ENCODE assay signal across 10 mouse cellular contexts in the genomic region with DNA sequence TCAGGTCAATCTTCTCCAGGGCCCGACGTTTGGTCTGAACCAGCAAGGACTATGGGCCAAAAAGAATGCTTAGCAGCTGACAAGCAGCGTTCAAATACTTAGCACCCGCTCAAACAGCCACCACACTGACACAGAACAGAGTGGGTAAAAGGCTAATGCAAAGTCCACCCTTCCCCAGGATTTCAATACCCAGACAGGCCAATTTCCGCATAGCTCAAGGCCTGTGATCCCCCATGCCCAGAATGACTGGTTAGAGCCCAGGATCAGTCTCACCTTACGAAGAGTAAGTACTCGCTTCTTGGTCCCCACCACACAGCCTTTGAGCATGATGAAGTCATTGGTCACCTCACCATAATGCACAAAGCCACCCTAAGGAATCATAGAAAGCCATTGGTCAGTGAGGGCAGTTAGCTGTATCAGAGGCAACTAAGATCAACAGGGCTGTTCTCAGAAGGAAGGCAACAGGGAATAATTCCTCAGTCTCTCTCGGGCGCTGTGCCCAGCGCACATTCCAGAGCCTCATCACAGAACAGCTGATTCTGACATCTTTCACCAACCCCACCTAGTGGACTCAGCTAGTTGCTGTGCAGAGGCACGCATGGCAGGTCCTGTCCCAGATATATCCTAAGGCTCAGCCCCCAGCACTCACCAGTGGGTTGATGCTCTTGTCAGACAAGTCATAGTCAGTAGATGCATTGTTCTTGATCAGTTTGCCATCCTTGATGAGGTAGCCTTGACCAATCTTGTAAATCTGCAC. TPM values are rescaled to one million over a fixed set of nuclear protein-coding genes. Genes with fewer than 3 reads are reported as not detected.
DNase-seq lines count a peak whose midpoint lies in the region; ATAC-seq and TF ChIP-seq lines count a peak whose summit lies in the region.
"Had no signal": no experiment of that assay in that cellular context is flagged by ENCODE, and none has a peak within 500 bp of the region (broad histone marks: within the 10 kb centered on the region; RNA-seq: fewer than 3 reads in every experiment).

No protein-coding gene starts in this region.

- no peaks in the 10 kb centered on the region for H3K27me3 ChIP-seq in kidney, adult 2 months (replicated peaks; ENCODE audit: control insufficient read depth, insufficient read depth, low read length)
- no peaks in the 10 kb centered on the region for H3K27me3 ChIP-seq in kidney, embryonic 14.5 days (ENCODE audit: control insufficient read depth, insufficient read depth, low read length)
- H3K27me3 ChIP-seq in CH12.LX (replicated peaks), result no peaks in the 10 kb centered on the region
- H3K27me3 ChIP-seq: midbrain, embryonic 15.5 days had no signal

- peaks cover 6% of the 10 kb centered on the region; the same call in 1 of the 2 replicates for H3K36me3 ChIP-seq in kidney, adult 2 months (ENCODE audit: control insufficient read depth, insufficient read depth, low read length)
- H3K36me3 ChIP-seq in kidney, embryonic 14.5 days (ENCODE audit: control insufficient read depth, insufficient read depth, low read length), result peaks cover 56% of the 10 kb centered on the region
- peaks cover 58 to 59% of the 10 kb centered on the region in 2 experiments for H3K36me3 ChIP-seq in CH12.LX (replicated peaks in 1 of 2; ENCODE audit: control insufficient read depth in 1 of 2, insufficient read depth in 1 of 2, low read length in 1 of 2)

- no peak for TF ChIP-seq EP300 in CH12.LX (IDR thresholded peaks at IDR 0.05; ENCODE audit: low read length)

- ATAC-seq in kidney, embryonic 14.5 days (ENCODE audit: low FRiP score, low TSS enrichment), result no peak
- ATAC-seq: midbrain, embryonic 15.5 days had no signal

- no peak overlapping the region for H3K9ac ChIP-seq in kidney, embryonic 14.5 days (ENCODE audit: low read depth, low read length)
- H3K9ac ChIP-seq in CH12.LX (ENCODE audit: insufficient read depth, low read depth), result no peak overlapping the region
- H3K9ac ChIP-seq: midbrain, embryonic 15.5 days had no signal

- no peak for TF ChIP-seq RAD21 in CH12.LX (IDR thresholded peaks at IDR 0.05; ENCODE audit: low read depth, low read length)

- peaks cover 35% of the 10 kb centered on the region for H3K79me2 ChIP-seq in CH12.LX (replicated peaks; ENCODE audit: control insufficient read depth, extremely low read depth, insufficient read depth, poor library complexity, severe bottlenecking)

- no peak overlapping the region for H3K27ac ChIP-seq in kidney, adult 2 months (ENCODE audit: insufficient read depth, low read depth, low read length)
- H3K27ac ChIP-seq in kidney, embryonic 14.5 days (ENCODE audit: low read depth, low read length), result no peak overlapping the region
- H3K27ac ChIP-seq in CH12.LX (ENCODE audit: insufficient read depth, low read depth), result no peak overlapping the region
- H3K27ac ChIP-seq: midbrain, embryonic 15.5 days had no signal

- DNase-seq in cerebellum, adult 9-11 months, result peak; percentile 31
- no peak for DNase-seq in cerebellum, postnatal 4 days (ENCODE audit: low spot score in 2 of 2)
- peak; percentile 53 for DNase-seq in kidney, adult 2 months
- DNase-seq in CH12.LX (ENCODE audit: extremely low read depth), result no peak
- peak; percentile 36 for DNase-seq in induced T-regulatory cell, adult 2 months (ENCODE audit: low read depth)
- no peak for DNase-seq in ovary, postnatal 14 days (ENCODE audit: low spot score)
- DNase-seq in gastrocnemius, postnatal 25 days, result no peak
- DNase-seq: gastrocnemius, postnatal 10 days had no signal

- WGBS in kidney, adult 2 months, result 57% methylated on average over 11 of the region's 11 CpGs
- WGBS in kidney, embryonic 14.5 days, result 76% methylated on average over 11 of the region's 11 CpGs

- no peak overlapping the region for H3K4me2 ChIP-seq in kidney, embryonic 14.5 days (replicated peaks; ENCODE audit: low read depth, low read length)
- peak overlapping the region; percentile 42; the same call in 1 of the 2 replicates for H3K4me2 ChIP-seq in CH12.LX (ENCODE audit: insufficient read depth, low read depth, poor library complexity, severe bottlenecking)
- H3K4me2 ChIP-seq: midbrain, embryonic 15.5 days had no signal

- H3K4me1 ChIP-seq in kidney, adult 2 months (ENCODE audit: control insufficient read depth, insufficient read depth, low read length), result peaks cover 9% of the 10 kb centered on the region; the same call in 1 of the 2 replicates
- peaks cover 14% of the 10 kb centered on the region; the same call in 1 of the 2 replicates for H3K4me1 ChIP-seq in kidney, embryonic 14.5 days (ENCODE audit: control insufficient read depth, insufficient read depth, low read length)
- peaks cover 11 to 49% of the 10 kb centered on the region in 2 experiments for H3K4me1 ChIP-seq in CH12.LX (ENCODE audit: control insufficient read depth in 1 of 2, insufficient read depth in 2 of 2)

- dilution Hi-C loops in CH12.LX (cut with MboI; ENCODE audit: extremely low pct_ligation_motif_present, extremely low pct_unique_long_range_greater_than_20kb, low sequenced_read_pairs), result no loop called here

- H3K4me3 ChIP-seq in kidney, adult 2 months (ENCODE audit: insufficient read depth, low read depth, low read length), result no peak overlapping the region
- H3K4me3 ChIP-seq in kidney, embryonic 14.5 days (ENCODE audit: low read length), result no peak overlapping the region
- H3K4me3 ChIP-seq in CH12.LX (replicated peaks in 1 of 3; ENCODE audit: low read depth in 2 of 3, low read length in 2 of 3, poor library complexity in 1 of 3), result peak overlapping the region in 1 of 3 experiments; percentile 38
- H3K4me3 ChIP-seq: midbrain, embryonic 15.5 days had no signal

- in situ Hi-C loops in CH12.LX (cut with MboI; ENCODE audit: low pct_ligation_motif_present, low pct_unique_long_range_greater_than_20kb, low sequenced_read_pairs), result loop anchor here (5.0 kb wide), 1 partner anchor 126 kb away; no protein-coding TSS in a partner anchor

- peak; percentile 30; the same call in 1 of the 2 replicates for TF ChIP-seq CTCF in kidney, adult 2 months (conservative IDR thresholded peaks at IDR 0.05; ENCODE audit: insufficient read depth, insufficient read length, low read depth, low read length)
- no peak for TF ChIP-seq CTCF in CH12.LX (conservative IDR thresholded peaks at IDR 0.05 in 1 of 2, IDR thresholded peaks at IDR 0.05 in 1 of 2; ENCODE audit: low read depth in 2 of 2, low read length in 2 of 2)

- TF ChIP-seq POLR2A in kidney, adult 2 months (IDR thresholded peaks at IDR 0.05; ENCODE audit: low read depth, low read length), result no peak
- 0 out of 2 replicates have a peak, but pooled peaks have one; percentile 34 for TF ChIP-seq POLR2A in CH12.LX (IDR thresholded peaks at IDR 0.05; ENCODE audit: low read depth, low read length)

- no peaks in the 10 kb centered on the region for H3K9me3 ChIP-seq in kidney, embryonic 14.5 days (ENCODE audit: control insufficient read depth, low read length)
- no peaks in the 10 kb centered on the region for H3K9me3 ChIP-seq in CH12.LX (replicated peaks; ENCODE audit: low read length)
- H3K9me3 ChIP-seq: midbrain, embryonic 15.5 days had no signal

TF ChIP-seq in CH12.LX, 34 proteins besides CTCF, POLR2A, EP300 and RAD21 (continues in another document):
- TF ChIP-seq CHD2 (IDR thresholded peaks at IDR 0.05; ENCODE audit: low read length) (no peak), ELF1 (IDR thresholded peaks at IDR 0.05; ENCODE audit: low read depth, low read length) (no peak), IRF4 (IDR thresholded peaks at IDR 0.05; ENCODE audit: low read depth, low read length) (no peak), TBP (conservative IDR thresholded peaks at IDR 0.05; ENCODE audit: low read depth, low read length) (no peak), E2F4 (IDR thresholded peaks at IDR 0.05; ENCODE audit: insufficient replicate concordance, low read depth, low read length) (no peak), MAFK (IDR thresholded peaks at IDR 0.05; ENCODE audit: insufficient replicate concordance, low read length) (0 out of 2 replicates have a peak, but pooled peaks have one; percentile 24), SMC3 (IDR thresholded peaks at IDR 0.05; ENCODE audit: low read depth, low read length) (no peak), POLR2AphosphoS2 (IDR thresholded peaks at IDR 0.05; ENCODE audit: low read depth, low read length) (0 out of 2 replicates have a peak, but pooled peaks have one; percentile 7), NELFE (IDR thresholded peaks at IDR 0.05; ENCODE audit: low read depth, low read length) (no peak), BHLHE40 (IDR thresholded peaks at IDR 0.05; ENCODE audit: low read depth, low read length) (no peak), HCFC1 (IDR thresholded peaks at IDR 0.05; ENCODE audit: low read depth, low read length) (no peak), KAT2A (IDR thresholded peaks at IDR 0.05; ENCODE audit: insufficient replicate concordance, low read length) (no peak), MAZ (IDR thresholded peaks at IDR 0.05; ENCODE audit: low read depth, low read length) (no peak), ZKSCAN1 (IDR thresholded peaks at IDR 0.05; ENCODE audit: borderline replicate concordance, low read depth, low read length) (no peak), ZMIZ1 (IDR thresholded peaks at IDR 0.05; ENCODE audit: low read depth, low read length) (peak; percentile 36; the same call in 1 of the 2 replicates), ETS1 (conservative IDR thresholded peaks at IDR 0.05; ENCODE audit: low read depth, low read length) (no peak), MXI1 (IDR thresholded peaks at IDR 0.05; ENCODE audit: low read depth, low read length) (no peak)

RNA-seq across cellular contexts. Expression of gene Syngr1, which starts 12.9 kb away (rescaled TPM):
- 94.8 and 106 TPM in 2 replicates for polyA plus RNA-seq in kidney, adult 2 months (2012; rRNA removed)
- 9.5 and 11.9 TPM in 2 replicates for polyA plus RNA-seq in kidney, embryonic 14.5 days (2014; fragmentation: Nextera tagmentation; extraction: Ambion mirVana)
- total RNA-seq in CH12.LX (2012; rRNA removed) (10.7 and 14.8 TPM in 2 replicates), CH12.LX (2014; rRNA removed) (6.0 and 9.7 TPM in 2 replicates)
- polyA plus RNA-seq in CH12.LX (2012; ENCODE audit: insufficient read length, low read depth), result 7.0 and 11.3 TPM in 2 replicates
- total RNA-seq in gastrocnemius, postnatal 25 days (2021), result 10 to 100 TPM; 34.6 to 37.7 TPM

RNA-seq across cellular contexts. Expression of gene Rpl3, which starts 13.4 kb away (rescaled TPM):
- polyA plus RNA-seq in kidney, adult 2 months (2012; rRNA removed), result 511 and 689 TPM in 2 replicates
- 1,350 and 1,409 TPM in 2 replicates for polyA plus RNA-seq in kidney, embryonic 14.5 days (2014; fragmentation: Nextera tagmentation; extraction: Ambion mirVana)
- total RNA-seq in CH12.LX (2012; rRNA removed) (3,351 and 3,819 TPM in 2 replicates), CH12.LX (2014; rRNA removed) (2,106 and 2,198 TPM in 2 replicates)
- polyA plus RNA-seq in CH12.LX (2012; ENCODE audit: insufficient read length, low read depth), result 2,552 and 2,592 TPM in 2 replicates
- 10 to 100 TPM; 48.4 to 80.1 TPM for total RNA-seq in gastrocnemius, postnatal 25 days (2021)

RNA-seq across cellular contexts. Expression of gene Tab1, which starts 54.7 kb away (rescaled TPM):
- polyA plus RNA-seq in kidney, adult 2 months (2012; rRNA removed), result 26.7 and 28.5 TPM in 2 replicates
- 25.3 and 35.2 TPM in 2 replicates for polyA plus RNA-seq in kidney, embryonic 14.5 days (2014; fragmentation: Nextera tagmentation; extraction: Ambion mirVana)
- total RNA-seq in CH12.LX (2012; rRNA removed), result 15.1 and 17.7 TPM in 2 replicates
- total RNA-seq in CH12.LX (2014; rRNA removed), result 10.4 and 12.0 TPM in 2 replicates
- polyA plus RNA-seq in CH12.LX (2012; ENCODE audit: insufficient read length, low read depth), result 11.4 and 11.6 TPM in 2 replicates
- 10 to 100 TPM; 13.8 to 14.6 TPM for total RNA-seq in gastrocnemius, postnatal 25 days (2021)

Comparison
In these comparisons a context has a peak if more than half of its experiments do, and no peak if none do; other contexts are left out.
1. DNase-seq: peak in cerebellum, adult 9-11 months (single experiment), kidney, adult 2 months (single experiment) and induced T-regulatory cell, adult 2 months (single experiment); none in cerebellum, postnatal 4 days (0 of 2), CH12.LX (single experiment), ovary, postnatal 14 days (single experiment) and gastrocnemius, postnatal 25 days (single experiment).